Mouse (Mus musculus): ENCODE measurements around the gene Zfp503.

Zfp503 gene

GRCm38 (mm10) chr14:21968978-21969377, 20.4 kb downstream of the Zfp503 start:
- DNase-seq (ENCODE audit: low spot score in 2 of 2), result peak in 1 of 2 experiments; percentile 17

- no peak for DNase-seq (ENCODE audit: low spot score in 2 of 2)
These were observed 21.9 kb downstream of the Zfp503 start for GRCm38 (mm10) chr14:21967375-21968010.

- DNase-seq (ENCODE audit: low spot score in 2 of 2), result no peak
These were observed 23.1 kb downstream of the Zfp503 start for GRCm38 (mm10) chr14:21966276-21966675.

GRCm38 (mm10) chr14:21962381-21963050, 26.9 kb downstream of the Zfp503 start:
- DNase-seq (ENCODE audit: low spot score in 2 of 2), result no peak

- no peak for DNase-seq (ENCODE audit: low spot score in 2 of 2)
These were observed 30.2 kb downstream of the Zfp503 start for GRCm38 (mm10) chr14:21959243-21959642.

GRCm38 (mm10) chr14:21958643-21959042, 30.8 kb downstream of the Zfp503 start:
- no peak for DNase-seq (ENCODE audit: low spot score in 2 of 2)

- no peak for DNase-seq (ENCODE audit: low spot score in 2 of 2)
These were observed 36.9 kb downstream of the Zfp503 start for GRCm38 (mm10) chr14:21952541-21952940.

GRCm38 (mm10) chr14:21951896-21952523, 37.4 kb downstream of the Zfp503 start:
- DNase-seq (ENCODE audit: low spot score in 2 of 2), result no peak

GRCm38 (mm10) chr14:21944946-21945345, 44.5 kb downstream of the Zfp503 start:
- no peak for DNase-seq (ENCODE audit: low spot score in 2 of 2)

- DNase-seq (ENCODE audit: low spot score in 2 of 2), result no peak
These were observed 47.8 kb downstream of the Zfp503 start for GRCm38 (mm10) chr14:21941581-21941980.

GRCm38 (mm10) chr14:21937116-21937515, 52.3 kb downstream of the Zfp503 start:
- DNase-seq (ENCODE audit: low spot score in 2 of 2), result no peak

- no peak for DNase-seq (ENCODE audit: low spot score in 2 of 2)
These were observed 53.2 kb downstream of the Zfp503 start for GRCm38 (mm10) chr14:21936102-21936630.

Measured in heart, adult 9 months (tissue).